ENCODE assay signal across 16 mouse cellular contexts in the genomic region with DNA sequence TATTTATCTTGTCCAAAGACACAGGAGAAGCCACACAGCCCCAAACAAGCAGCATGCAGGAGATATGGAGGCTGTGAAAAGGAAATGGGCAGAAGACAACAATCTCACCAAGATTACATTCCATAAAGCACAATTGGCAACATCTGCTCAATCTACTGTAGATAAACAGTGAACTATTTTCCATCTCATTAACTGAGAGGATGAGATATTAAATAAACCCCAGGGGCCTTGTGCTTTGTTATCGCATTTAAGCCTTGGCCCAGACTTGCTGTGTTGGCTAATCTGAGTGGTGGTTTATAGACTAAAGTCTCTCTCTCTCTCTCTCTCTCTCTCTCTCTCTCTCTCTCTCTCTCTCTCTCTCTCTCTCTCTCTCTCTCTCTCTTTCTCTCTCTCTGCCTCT.
"Had no signal": no experiment of that assay in that cellular context is flagged by ENCODE, and none has a peak within 500 bp of the region (broad histone marks: within the 10 kb centered on the region; RNA-seq: fewer than 3 reads in every experiment).

No protein-coding gene starts in this region.

- H3K9ac ChIP-seq: intestine, embryonic 15.5 days; limb, embryonic 12.5 days; liver, embryonic 13.5 days; liver, postnatal 0 days; lung, embryonic 15.5 days; midbrain, embryonic 15.5 days; stomach, embryonic 15.5 days had no signal

- H3K4me3 ChIP-seq: intestine, embryonic 15.5 days; limb, embryonic 12.5 days; liver, embryonic 13.5 days; lung, embryonic 15.5 days; megakaryocyte, embryonic 14.5 days; midbrain, embryonic 15.5 days; stomach, embryonic 15.5 days had no signal

- H3K36me3 ChIP-seq: intestine, embryonic 15.5 days; limb, embryonic 12.5 days; liver, embryonic 13.5 days; lung, embryonic 15.5 days; midbrain, embryonic 15.5 days; stomach, embryonic 15.5 days had no signal

- H3K4me2 ChIP-seq: intestine, embryonic 15.5 days; limb, embryonic 12.5 days; liver, embryonic 13.5 days; lung, embryonic 15.5 days; midbrain, embryonic 15.5 days; stomach, embryonic 15.5 days had no signal

- H3K27ac ChIP-seq: intestine, embryonic 15.5 days; limb, embryonic 12.5 days; liver, embryonic 13.5 days; lung, embryonic 15.5 days; macrophage; midbrain, embryonic 15.5 days; stomach, embryonic 15.5 days had no signal

- DNase-seq: kidney, adult 18-20 months; kidney, postnatal 10 days; kidney, postnatal 4 days; liver; liver, embryonic 13.5 days; liver, postnatal 0 days; lung, postnatal 14 days; thymus, adult 2 months; thymus, postnatal 25 days had no signal

- H3K4me1 ChIP-seq: intestine, embryonic 15.5 days; limb, embryonic 12.5 days; liver, embryonic 13.5 days; lung, embryonic 15.5 days; megakaryocyte, embryonic 14.5 days; midbrain, embryonic 15.5 days; stomach, embryonic 15.5 days had no signal

- H3K9me3 ChIP-seq: intestine, embryonic 15.5 days; limb, embryonic 12.5 days; liver, embryonic 13.5 days; lung, embryonic 15.5 days; midbrain, embryonic 15.5 days; stomach, embryonic 15.5 days had no signal

- ATAC-seq: intestine, embryonic 15.5 days; liver, postnatal 0 days; midbrain, embryonic 15.5 days had no signal

- H3K27me3 ChIP-seq: intestine, embryonic 15.5 days; limb, embryonic 12.5 days; liver, embryonic 13.5 days; lung, embryonic 15.5 days; megakaryocyte, embryonic 14.5 days; midbrain, embryonic 15.5 days; stomach, embryonic 15.5 days had no signal
